Mouse (Mus musculus) brown adipose tissue, adult 24 weeks (tissue): ENCODE data around the gene Polr2m. TPM values are rescaled to one million over a fixed set of nuclear protein-coding genes. Genes with fewer than 3 reads are reported as not detected.

Source experiments
- H3K27ac ChIP-seq: fragments of 200-500 bp; replicated peaks from 2 replicates; pipeline ENCODE4 v1.5.1; 2012; ENCODE audit warnings: low read depth, mild to moderate bottlenecking, low read length
- H3K4me1 ChIP-seq: fragments of 200-500 bp; 2 replicates; pipeline ENCODE4 v1.6.1; 2012; ENCODE audit warnings: low read length, mixed read lengths; ENCODE audit not compliant: control insufficient read depth, insufficient read depth, insufficient read length
- H3K4me3 ChIP-seq: fragments of 200-500 bp; 2 replicates; pipeline ENCODE4 v1.5.1; 2012; ENCODE audit warnings: low read depth, mild to moderate bottlenecking, low read length, moderate library complexity; ENCODE audit not compliant: insufficient read depth
- polyA plus RNA-seq: library from polyadenylated mRNA; stranded (reverse); fragments of >200 nt; gene quantifications from 2 replicates; pipeline ENCODE4 v1.2.4, GENCODE M21; 2012; ENCODE audit not compliant: missing spikeins, insufficient read depth, insufficient read length

The Polr2m gene
- 125 and 152 TPM in 2 replicates for polyA plus RNA-seq

DNA sequence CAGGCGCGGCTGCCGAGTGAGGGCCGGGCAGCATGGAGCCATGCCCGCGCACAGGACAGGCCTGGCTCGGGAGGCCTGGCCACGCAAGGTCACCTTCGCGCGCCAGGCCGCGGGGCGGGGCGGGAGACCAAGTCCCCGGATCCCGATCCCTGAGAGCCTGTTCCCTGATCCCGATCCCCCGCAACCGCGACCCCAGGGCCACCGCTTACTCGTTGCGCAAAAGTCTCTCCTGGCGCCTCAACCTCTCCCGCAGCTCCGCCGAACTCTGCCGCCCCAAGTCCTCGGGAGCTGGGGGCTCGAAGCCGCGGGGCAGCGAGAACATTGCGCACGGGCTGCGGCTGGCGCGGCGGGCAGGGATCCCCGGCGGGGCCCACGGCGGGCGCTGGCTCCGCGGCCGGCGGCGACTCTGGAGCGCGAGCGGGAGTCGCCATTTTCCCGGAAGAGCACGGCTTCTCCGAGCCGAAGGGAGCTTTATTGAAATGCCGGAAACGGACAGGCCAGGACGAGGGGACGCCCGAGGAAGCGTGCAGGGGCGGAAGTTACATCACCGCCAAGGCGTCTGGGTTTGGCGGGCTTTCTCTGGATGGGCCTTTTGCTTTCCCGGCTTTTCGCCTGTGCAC, at the start of gene Polr2m:
Gene Polr2m, minus strand, starts transcription at position 461 of the 620 bp plus-strand sequence.
- Histone ChIP-seq H3K4me1 (no peaks in the 10 kb centered on the region), H3K4me3 (peak within 1 kb of the TSS; percentile 94), H3K27ac (peak within 1 kb of the TSS; percentile 98)

DNA sequence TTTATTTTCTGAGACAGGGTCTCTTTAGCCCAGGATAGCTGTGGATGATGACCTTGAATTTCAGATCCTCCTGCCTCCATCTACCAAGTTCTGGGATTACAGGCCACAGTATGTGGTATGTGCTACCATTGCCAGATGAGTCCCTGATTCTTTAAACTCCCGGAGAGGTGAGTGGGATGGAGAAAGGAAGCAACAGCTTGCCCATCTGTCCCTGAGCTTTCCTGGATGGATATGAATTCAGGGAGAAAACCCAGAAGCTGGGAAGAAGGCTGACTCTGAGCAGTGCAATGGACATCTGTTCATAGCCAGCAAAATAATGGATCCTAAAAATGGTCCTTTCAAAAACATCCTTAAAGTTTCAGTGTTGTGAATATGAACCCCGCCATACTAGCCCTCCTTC, 49.3 kb upstream of the Polr2m start:
- Histone ChIP-seq H3K4me1 (no peaks in the 10 kb centered on the region), H3K4me3 (no peak overlapping the region), H3K27ac (no peak overlapping the region)

DNA sequence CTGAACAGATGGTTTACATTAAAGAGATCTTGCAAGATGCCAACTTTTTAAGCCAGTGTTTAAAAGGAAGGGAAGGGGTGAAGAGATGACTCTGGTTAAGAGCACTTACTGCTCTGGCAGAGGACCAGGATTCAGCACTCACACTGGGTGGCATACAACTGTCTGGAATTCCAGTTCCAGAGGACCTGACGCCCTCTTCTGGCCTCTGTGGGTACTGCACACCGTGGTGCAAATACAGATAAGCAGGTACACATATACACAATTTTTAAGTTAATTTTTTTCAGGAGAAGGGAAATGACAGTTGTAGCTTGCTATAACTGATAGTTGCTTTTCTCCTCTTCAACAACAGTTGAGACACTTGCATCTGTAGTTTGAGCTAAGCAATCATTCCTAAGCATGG, 44.2 kb upstream of the Polr2m start:
- Histone ChIP-seq H3K4me3 (no peak overlapping the region), H3K4me1 (no peaks in the 10 kb centered on the region), H3K27ac (no peak overlapping the region)

DNA sequence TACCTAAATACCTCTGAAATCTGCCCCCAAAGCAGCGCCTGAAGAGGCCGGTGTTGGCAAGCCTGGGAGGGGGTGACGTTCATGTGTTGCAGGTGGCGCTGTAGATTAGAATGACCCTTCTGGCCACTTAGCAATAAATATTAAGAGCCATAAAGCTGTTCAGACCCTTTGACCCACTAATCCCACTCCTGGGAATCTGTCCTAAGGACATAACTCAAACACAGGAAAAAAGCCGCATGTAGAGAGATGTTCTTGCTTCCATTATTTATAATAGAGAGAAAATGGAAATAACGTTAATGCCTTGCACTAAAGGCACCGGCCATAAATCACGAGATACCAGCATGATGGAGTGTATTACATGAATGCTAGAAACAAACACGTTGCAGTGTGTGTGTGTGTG, 41.7 kb upstream of the Polr2m start:
- H3K4me3 ChIP-seq, result no peak overlapping the region
- H3K4me1 ChIP-seq, result no peaks in the 10 kb centered on the region
- H3K27ac ChIP-seq, result no peak overlapping the region

DNA sequence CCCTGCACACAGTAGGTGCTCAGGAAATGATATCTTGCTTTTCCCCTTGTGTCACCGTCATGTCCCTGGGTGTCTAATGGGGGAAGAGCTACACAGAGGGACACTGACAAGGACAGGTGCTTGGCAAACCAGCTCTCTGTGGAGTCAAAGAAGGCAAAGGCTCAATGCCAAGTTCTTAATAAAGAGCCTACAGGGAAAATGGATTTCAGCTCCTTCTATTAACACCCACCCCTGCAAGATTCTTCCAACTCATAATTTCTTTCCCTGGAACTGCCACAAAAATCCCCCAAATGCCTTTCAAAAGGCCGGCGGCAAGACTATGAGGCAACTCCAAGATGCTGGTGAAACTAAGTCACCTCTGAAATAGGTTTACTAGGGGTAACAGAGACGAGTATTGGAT, 38.2 kb upstream of the Polr2m start:
- Histone ChIP-seq H3K4me1 (no peaks in the 10 kb centered on the region), H3K4me3 (no peak overlapping the region), H3K27ac (no peak overlapping the region)

DNA sequence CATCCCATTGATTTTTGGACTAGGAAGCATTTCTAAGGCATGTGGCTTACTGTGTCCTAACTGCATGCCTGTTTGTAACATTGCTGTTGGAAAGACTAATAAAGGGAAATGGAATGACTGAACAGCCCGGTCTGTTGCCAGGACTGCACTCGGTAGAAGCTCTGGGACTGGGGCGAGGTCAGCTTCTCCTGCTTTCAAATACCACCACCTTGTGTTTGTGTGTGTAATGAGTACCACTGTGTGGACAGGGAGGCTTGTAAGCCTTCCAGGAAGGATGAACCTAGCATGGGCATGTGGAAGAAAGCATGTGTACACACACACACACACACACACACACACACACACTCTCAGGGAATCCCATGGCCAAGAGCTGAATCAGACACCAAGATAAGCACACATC, 34.1 kb upstream of the Polr2m start:
- H3K4me1 ChIP-seq, result no peaks in the 10 kb centered on the region
- no peak overlapping the region for H3K4me3 ChIP-seq
- H3K27ac ChIP-seq, result no peak overlapping the region

DNA sequence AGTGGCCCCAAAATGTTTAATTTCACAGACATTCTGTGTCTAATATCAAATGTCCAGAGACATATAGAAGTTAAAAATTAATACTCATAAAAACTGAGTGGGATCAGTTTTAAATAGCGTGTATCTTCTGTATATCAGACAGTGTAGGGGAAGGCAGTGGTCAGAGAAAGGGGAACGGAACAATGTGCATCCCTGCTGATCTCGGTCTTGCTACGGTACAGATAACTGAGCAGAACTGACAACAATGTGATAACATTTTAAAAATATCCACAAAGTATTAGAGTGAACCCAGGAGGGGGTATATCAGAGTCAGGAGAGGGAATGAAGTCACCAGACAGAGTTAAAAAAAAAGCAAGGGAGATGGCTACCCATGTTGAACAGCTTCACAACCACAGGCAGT, 31.8 kb upstream of the Polr2m start:
- Histone ChIP-seq H3K4me3 (no peak overlapping the region), H3K27ac (no peak overlapping the region), H3K4me1 (no peaks in the 10 kb centered on the region)

DNA sequence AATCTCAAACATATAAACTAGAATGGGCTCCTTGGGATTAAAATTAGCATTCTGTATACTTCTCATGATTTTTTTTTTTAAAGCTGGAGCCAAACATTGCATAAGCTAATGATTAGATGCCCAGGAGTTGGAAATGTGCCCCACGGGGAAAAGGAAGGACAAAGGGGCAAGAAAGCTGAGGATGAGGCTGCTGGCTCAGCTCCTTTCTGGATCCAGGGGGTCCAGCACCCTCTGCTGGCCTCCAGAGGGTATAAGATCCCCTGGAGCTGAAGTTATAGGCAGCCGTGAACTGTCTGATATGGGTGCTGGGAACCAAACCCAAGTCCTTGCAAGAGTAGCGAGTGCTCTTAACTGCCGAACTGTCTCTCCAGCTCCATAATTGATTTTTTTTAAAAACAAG, 30.1 kb upstream of the Polr2m start:
- Histone ChIP-seq H3K27ac (no peak overlapping the region), H3K4me1 (no peaks in the 10 kb centered on the region), H3K4me3 (no peak overlapping the region)

DNA sequence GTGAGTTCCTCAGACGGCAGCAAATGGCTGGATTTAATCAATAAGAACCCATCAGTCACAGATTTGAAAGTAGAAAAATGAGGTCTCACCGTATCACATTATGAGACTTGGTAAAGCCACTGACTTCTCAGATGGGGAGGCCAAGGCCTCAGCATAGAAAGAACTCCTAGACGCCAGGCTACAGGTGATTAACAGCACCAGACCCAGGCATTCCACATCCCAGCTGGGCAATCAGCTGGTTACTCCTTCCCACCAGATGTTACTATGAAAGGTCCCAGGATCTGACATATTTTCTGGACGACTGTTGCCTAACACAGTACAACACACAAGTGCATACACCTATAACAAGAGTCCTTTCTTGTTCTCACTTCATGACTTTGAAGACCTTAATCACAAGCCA, 27.8 kb upstream of the Polr2m start:
- H3K4me3 ChIP-seq, result no peak overlapping the region
- no peak overlapping the region for H3K27ac ChIP-seq
- no peaks in the 10 kb centered on the region for H3K4me1 ChIP-seq

DNA sequence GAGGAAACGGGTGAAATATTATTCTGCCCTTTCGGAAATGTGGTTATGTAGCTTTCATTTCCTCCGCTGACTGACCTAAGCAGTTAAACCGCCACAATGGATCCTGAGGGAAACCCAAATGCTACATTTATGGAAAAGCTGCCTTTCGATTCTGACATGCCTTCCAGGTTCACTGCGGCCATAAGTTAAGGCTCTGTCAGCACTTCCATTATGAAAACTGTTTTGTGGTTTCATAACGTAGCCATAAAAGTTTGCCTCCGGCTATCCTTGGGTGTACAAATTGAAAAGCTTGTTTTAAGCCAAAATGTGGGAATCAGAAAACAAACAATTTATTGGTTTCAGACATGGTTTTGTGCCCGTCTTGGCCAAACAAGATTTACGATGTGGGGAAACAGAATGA, 27.2 kb upstream of the Polr2m start:
- no peaks in the 10 kb centered on the region for H3K4me1 ChIP-seq
- H3K4me3 ChIP-seq, result no peak overlapping the region
- no peak overlapping the region for H3K27ac ChIP-seq

DNA sequence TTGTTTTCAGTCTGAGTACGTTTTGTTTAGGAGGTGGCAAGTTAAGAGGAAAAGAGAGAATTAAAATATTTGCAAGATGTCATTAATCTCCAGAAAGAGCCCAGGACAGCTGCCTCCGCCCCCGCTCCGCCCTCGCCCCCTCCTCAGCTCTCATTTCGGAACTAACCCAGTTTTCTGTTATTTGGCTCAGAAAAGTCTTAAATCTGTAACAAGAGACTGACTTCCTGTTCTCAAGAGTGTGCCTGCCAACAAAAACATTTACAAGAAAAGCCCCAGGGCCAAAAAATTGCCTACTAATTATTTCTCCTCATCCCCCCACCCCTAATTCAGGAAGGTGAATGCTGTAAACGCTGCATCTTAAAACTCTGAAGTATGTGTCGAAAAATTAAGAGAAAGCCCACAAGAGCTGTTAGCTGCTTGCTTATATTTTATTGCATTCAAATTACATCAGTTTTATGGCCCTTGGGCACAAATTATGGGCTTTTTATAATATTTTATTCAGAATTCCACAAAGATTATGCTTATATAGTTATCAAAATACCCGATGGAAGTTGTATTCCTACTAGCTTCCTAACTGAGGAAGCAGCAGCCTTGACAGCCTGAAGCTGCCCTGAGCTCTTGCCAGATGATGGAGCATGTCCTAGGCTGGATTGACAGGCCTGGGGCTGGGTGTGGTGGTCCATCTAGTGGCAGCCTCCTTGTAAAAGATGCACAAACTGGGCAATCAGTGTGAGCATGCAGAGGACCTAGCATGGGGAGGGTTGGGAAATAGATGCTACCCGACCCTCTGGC, 12.9 kb upstream of the Polr2m start:
- H3K4me3 ChIP-seq, result no peak overlapping the region
- H3K4me1 ChIP-seq, result no peaks in the 10 kb centered on the region
- H3K27ac ChIP-seq, result no peak overlapping the region

DNA sequence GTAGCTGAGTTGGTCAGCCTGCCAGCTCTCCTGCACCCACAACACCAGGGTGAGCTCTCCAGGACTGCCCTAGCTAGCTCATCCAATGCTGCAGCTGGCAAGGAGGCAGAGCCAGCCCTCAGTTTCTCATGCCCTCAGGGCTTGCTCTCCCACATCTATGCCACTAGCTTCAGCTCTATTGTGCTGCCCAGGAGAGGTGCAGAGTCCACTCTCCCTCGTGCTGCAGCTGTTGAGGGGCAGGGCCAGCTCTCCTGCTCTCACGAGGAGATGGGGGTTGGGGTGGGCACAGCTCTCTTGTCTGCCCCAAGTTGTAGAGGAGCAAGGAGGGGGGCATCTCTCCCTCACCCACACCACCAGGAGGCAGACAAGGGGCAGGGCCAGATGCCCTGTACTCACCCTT, 10.9 kb upstream of the Polr2m start:
- no peak overlapping the region for H3K27ac ChIP-seq
- H3K4me1 ChIP-seq, result no peaks in the 10 kb centered on the region
- H3K4me3 ChIP-seq, result no peak overlapping the region

DNA sequence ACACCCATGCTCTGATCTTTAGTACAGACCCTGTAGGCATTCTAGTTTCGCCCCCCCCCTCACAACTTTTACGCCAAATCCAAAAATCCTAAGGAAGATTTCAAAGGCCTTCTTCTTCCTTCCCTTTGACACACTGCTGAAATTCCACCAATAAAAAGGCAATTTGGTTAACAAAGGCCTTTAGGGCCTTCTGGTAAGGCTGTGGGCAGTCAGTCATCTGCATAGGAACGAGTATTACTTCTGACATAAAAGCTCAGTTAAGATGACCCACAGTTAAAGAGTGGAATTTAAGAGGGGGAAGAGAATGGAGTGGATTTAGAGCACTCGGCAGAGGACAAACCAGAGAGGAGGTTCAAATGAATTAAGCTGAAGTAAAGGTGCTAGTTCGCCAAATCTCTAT, 8.0 kb upstream of the Polr2m start:
- Histone ChIP-seq H3K27ac (no peak overlapping the region), H3K4me3 (no peak overlapping the region), H3K4me1 (no peaks in the 10 kb centered on the region)

DNA sequence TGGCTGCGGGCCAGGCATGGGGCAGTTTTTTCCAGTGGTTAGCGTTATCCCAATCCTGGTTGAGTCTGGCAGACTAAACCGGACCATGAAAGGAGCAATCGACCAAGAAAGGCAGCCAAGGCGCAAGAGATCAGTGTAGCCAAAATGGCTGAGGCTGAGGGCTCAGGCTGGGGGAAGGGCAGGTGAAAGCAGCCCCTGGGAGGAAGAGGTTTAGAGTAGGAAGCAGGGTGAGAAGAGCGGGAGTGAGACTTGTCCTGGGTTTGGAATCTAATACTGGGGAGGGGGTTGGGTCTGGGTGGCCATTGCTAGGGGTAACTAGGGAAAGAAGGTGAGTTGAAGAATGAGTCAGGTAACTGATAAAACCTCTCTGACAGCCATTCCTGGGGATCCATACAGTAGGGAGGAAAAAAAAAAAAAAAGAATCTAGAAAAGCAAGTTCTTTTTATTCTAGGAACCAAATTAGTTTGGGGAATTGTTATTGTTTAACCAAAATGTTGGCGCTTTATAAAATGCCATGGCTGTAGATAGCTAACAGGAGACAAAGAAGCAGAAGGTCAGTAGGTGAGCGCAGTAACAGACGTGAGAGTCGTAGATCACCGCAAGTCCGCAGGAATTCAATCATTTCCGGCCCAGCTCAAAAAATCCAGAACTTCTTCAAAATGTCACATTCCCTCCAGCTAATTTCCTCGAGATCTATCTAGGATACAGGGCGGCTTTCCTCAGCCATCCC, 6.7 kb upstream of the Polr2m start:
- H3K27ac ChIP-seq, result no peak overlapping the region
- H3K4me1 ChIP-seq, result no peaks in the 10 kb centered on the region
- H3K4me3 ChIP-seq, result no peak overlapping the region

DNA sequence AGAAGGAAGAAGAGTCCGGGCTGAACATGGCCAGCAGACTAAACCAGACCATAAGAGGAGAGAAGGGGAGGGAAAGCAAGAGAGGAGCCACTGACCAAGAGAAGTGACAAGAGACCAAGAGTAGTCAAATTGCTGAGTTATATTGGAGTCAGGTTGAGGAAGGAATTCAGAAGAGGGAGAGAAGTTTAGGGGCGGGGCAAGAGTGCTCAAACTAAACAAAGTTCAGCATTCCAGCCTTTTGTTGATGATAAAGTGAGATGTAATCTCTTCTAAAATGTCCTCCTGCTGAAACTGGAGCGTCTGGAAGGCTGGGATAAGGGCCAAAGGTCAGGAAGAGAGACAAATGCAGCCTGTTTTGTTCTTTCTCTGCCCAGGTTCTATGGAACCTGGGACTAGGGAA, 4.3 kb upstream of the Polr2m start:
- no peaks in the 10 kb centered on the region for H3K4me1 ChIP-seq
- H3K27ac ChIP-seq, result no peak overlapping the region
- no peak overlapping the region for H3K4me3 ChIP-seq
